Mouse (Mus musculus) cerebral cortex, adult 2 months (tissue): ENCODE data around the gene Gm45713.

Experiments used
- WGBS: fragments of 180-500 bp; shearing (Covaris S2); methylation state at CpG from one replicate; pipeline ENCODE4 v1.1.7; 2018; 5-methylcytosine and 5-hydroxymethylcytosine counted together

Gm45713 gene

GRCm38 (mm10) chr7:45124224-45125143 is 11.5 kb downstream of the Gm45713 start, which contains the start of gene Rps11:
Gene Rps11 (minus strand): TSS chr7:45124439.
- 1% methylated on average over 59 of the region's 59 CpGs for WGBS

GRCm38 (mm10) chr7:45123186-45123570 is 12.9 kb downstream of the Gm45713 start:
- WGBS, result 16% methylated on average over 12 of the region's 12 CpGs

DNA sequence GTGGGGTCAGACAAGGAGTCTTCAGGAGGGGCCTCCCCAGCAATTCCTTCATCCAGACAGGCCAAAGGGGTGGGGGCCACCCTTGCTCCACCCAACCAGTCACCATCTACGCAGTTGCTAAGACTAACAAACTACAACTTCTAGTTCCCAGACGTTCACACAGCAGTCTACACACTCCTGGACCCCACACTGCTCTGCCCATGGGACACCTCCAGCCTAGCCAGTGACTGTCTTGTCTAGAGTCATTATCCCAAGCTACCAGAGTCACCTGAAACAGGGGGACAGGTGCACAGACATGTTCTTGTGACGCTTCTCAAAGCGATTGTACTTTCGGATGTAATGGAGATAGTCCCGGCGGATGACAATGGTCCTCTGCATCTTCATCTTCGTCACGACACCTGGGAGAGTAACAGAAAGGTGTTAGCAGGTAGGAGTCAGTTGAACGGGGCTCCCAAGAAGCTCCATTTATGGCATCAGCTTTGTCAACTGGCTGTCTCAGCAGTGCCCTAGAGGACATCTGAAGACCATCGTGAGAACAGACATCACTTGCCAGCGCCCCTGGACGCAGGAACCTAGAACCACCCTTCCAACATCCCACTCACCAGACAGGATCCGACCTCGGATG is 13.4 kb downstream of the Gm45713 start:
- WGBS, result 70% methylated on average over 15 of the region's 15 CpGs

DNA sequence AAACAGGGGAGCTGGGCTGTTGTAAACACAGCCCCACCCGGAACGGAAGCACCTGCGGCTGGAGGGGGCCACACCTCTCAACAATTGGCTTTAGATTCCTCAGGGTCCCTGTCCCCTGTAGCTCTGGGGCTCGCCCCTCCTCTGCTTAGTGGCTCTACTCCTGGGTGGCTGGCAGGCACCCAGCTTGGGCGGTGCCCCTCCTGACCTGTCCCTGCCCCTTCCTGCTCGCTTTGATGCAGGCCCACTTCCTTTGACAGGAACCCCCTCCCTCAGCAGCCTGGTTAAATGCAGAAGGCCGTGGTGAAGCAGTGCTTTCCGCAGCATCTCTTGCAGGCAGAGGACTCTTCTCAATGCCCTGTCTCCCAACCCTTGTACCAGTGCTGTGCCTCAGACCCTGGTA is 14.6 kb downstream of the Gm45713 start:
- WGBS, result 52% methylated on average over 8 of the region's 8 CpGs

- 73% methylated on average over 5 of the region's 5 CpGs for WGBS
These were observed 16.0 kb downstream of the Gm45713 start for GRCm38 (mm10) chr7:45119780-45120709.

DNA sequence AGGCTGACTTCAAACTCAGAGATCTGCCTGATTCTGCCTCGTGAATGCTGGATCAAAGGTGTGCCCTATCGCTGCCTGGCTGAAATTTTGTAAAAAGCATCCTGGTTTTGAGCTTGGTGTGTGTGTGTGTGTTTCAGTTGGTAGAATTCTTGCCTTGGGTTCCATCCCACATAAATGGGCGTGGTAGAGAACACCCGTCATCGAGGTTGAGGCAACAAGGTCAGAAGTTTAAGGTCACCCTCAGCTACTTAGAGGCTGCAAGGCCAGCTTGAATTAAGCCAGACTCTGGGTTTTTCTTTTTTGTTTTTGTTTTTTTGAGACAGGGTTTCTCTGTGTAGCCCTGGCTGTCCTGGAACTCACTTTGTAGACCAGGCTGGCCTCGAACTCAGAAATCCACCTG is 17.7 kb downstream of the Gm45713 start:
- WGBS, result 94% methylated on average over 6 of the region's 6 CpGs

DNA sequence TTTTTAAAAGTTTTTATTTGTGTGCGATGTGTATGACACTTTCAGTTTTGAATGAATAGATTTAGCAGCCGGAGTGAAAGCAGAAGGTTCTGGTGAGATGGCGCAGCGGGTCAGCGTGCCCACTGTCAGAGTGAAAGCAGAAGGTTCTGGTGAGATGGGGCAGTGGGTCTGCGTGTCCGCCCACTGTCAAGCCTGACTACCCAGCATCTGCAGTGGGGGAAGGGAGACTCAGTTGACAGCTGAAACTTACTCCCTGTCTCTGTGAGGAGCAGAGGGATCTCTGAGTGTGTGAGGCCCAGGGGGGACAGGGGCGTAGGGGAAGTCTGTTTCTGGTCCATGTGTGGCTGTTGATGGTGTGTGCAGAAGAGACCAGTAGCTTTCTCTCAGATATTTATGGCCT is 18.5 kb downstream of the Gm45713 start:
- WGBS, result 78% methylated on average over 8 of the region's 8 CpGs

- 92% methylated on average over 2 of the region's 2 CpGs for WGBS
These were observed 22.6 kb downstream of the Gm45713 start for GRCm38 (mm10) chr7:45113476-45113875.

GRCm38 (mm10) chr7:45112529-45112928 is 23.5 kb downstream of the Gm45713 start:
- 91% methylated on average over 3 of the region's 3 CpGs for WGBS

GRCm38 (mm10) chr7:45111940-45112339 is 24.1 kb downstream of the Gm45713 start:
- WGBS, result 81% methylated on average over 2 of the region's 2 CpGs

DNA sequence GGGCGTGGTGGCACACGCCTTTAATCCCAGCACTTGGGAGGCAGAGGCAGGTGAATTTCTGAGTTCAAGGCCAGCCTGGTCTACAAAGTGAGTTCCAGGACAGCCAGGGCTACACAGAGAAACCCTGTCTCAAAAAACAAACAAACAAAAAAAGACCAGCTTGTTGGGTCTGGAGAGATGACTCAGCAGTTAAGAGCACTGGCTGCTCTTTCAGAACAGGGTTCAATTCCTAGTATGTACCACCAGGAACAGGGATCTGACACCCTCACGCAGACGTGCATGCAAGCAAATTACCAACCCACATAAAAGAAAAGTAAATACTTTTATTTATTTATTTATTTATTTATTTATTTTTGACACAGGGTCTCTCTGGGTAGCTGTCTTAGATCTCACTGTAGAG is 25.9 kb downstream of the Gm45713 start:
- 93% methylated on average over 4 of the region's 4 CpGs for WGBS

GRCm38 (mm10) chr7:45107052-45107645 is 28.9 kb downstream of the Gm45713 start:
- 68% methylated on average over 5 of the region's 5 CpGs for WGBS

- 74% methylated on average over 6 of the region's 6 CpGs for WGBS
These were observed 29.6 kb downstream of the Gm45713 start for GRCm38 (mm10) chr7:45106441-45106840.

DNA sequence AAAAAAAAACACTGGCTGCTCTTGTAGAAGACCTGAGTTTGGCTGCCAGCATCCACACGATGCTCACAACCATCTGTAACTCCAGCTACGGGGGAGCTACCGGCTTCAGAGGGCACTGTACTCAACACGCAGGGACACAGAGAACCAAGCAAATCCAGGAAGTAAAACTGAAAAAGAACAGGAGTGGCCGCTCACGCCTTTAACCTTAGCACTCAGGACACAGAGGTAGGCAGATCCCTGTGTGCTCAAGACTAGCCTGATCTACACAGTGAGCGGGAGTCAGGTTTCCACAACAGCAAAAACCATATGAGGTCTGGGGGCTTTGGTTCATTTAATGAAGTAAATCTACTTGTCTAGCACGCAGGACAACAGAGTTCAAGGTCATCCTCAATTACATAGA is 30.5 kb downstream of the Gm45713 start:
- 84% methylated on average over 8 of the region's 8 CpGs for WGBS

- WGBS, result 91% methylated on average over 5 of the region's 5 CpGs
These were observed 31.1 kb downstream of the Gm45713 start for GRCm38 (mm10) chr7:45104941-45105340.

- 47% methylated on average over 7 of the region's 7 CpGs for WGBS
These were observed 32.3 kb downstream of the Gm45713 start, which contains the start of gene Fcgrt for GRCm38 (mm10) chr7:45103652-45104180. Gene Fcgrt (minus strand): TSS chr7:45103851.

GRCm38 (mm10) chr7:45102940-45103585 is 33.0 kb downstream of the Gm45713 start:
- 72% methylated on average over 9 of the region's 9 CpGs for WGBS

- WGBS, result 82% methylated on average over 11 of the region's 11 CpGs
These were observed 33.6 kb downstream of the Gm45713 start for GRCm38 (mm10) chr7:45102441-45102840.

DNA sequence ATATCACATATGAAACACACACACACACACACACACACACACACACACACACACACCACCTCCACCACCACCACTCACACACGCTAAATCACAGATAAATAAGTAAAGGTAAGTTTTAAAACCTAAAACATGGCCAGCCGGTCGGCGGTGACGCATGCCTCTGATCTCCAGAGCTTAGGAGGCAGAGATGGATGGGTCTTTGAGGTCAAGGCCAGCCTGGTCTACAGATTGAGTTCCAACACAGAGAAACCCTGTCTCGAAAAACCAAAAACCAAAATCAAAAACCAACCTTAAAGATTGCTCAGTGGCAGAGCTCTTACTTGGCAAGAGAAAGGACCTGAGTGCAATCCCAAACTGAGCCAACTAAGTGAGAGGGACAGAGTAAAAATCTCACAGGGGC is 36.0 kb downstream of the Gm45713 start:
- 95% methylated on average over 6 of the region's 6 CpGs for WGBS

- WGBS, result 88% methylated on average over 8 of the region's 8 CpGs
These were observed 37.3 kb downstream of the Gm45713 start for GRCm38 (mm10) chr7:45098541-45099240.
